32 mouse cellular contexts compared by ENCODE assay signal in the genomic region with DNA sequence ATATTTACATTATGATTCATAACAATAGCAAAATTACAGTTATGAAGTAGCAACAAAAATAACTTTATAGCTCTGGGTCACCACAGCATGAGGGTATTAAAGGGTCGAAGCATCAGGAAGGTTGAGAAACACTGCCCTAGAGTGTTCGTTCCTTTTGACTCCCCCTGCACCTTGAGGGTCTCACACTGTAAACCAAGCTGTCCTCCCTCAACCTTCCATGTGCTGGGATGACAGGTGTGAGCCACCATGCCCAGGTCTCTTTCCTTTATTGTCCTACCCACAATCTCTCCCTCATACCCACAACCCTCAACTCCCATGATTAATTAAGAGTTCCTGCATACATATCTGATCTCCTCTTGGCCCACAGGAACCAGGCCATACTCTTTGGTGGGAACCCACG. TPM values are rescaled to one million over a fixed set of nuclear protein-coding genes. Genes with fewer than 3 reads are reported as not detected.
"Had no signal": no experiment of that assay in that cellular context is flagged by ENCODE, and none has a peak within 500 bp of the region (broad histone marks: within the 10 kb centered on the region; RNA-seq: fewer than 3 reads in every experiment).

No protein-coding gene starts in this region.

- H3K4me1 ChIP-seq: heart, embryonic 10.5 days; heart, embryonic 12.5 days; heart, embryonic 13.5 days; heart, embryonic 15.5 days; intestine, embryonic 15.5 days had no signal

- H3K27ac ChIP-seq: heart, adult 2 months; heart, embryonic 10.5 days; heart, embryonic 13.5 days; heart, embryonic 15.5 days; hindbrain, embryonic 10.5 days; hindbrain, embryonic 12.5 days; hindbrain, embryonic 13.5 days; hindbrain, embryonic 14.5 days; hindbrain, embryonic 15.5 days; hindbrain, postnatal 0 days; intestine, embryonic 15.5 days; kidney, postnatal 0 days; layer of hippocampus, adult 2 months; left cerebral cortex, adult 2 months had no signal

- H3K9me3 ChIP-seq: heart, embryonic 10.5 days; heart, embryonic 12.5 days; heart, embryonic 13.5 days; heart, embryonic 15.5 days; hindbrain, embryonic 10.5 days; hindbrain, embryonic 12.5 days; hindbrain, embryonic 13.5 days; hindbrain, embryonic 15.5 days; intestine, embryonic 15.5 days had no signal

- H3K4me2 ChIP-seq: heart, embryonic 11.5 days; heart, embryonic 12.5 days; heart, embryonic 13.5 days; heart, embryonic 15.5 days; hindbrain, embryonic 12.5 days; hindbrain, embryonic 13.5 days; hindbrain, embryonic 14.5 days; hindbrain, embryonic 15.5 days; intestine, embryonic 15.5 days had no signal

- DNase-seq: heart, adult 2 months; heart, postnatal 10 days; heart, postnatal 14 days; heart, postnatal 36 days; heart, postnatal 4 days; kidney, adult 11 months; kidney, adult 18-20 months; kidney, adult 2 months; kidney, adult 8-10 months; kidney, postnatal 10 days; kidney, postnatal 14 days; kidney, postnatal 4 days; layer of hippocampus, adult 9-11 months; layer of hippocampus, postnatal 36 days had no signal

- H3K9ac ChIP-seq: heart, embryonic 12.5 days; heart, embryonic 13.5 days; heart, embryonic 15.5 days; hindbrain, embryonic 12.5 days; hindbrain, embryonic 13.5 days; hindbrain, embryonic 14.5 days; hindbrain, embryonic 15.5 days; intestine, embryonic 15.5 days had no signal

- ATAC-seq: hindbrain, postnatal 0 days; inflammation-experienced regulatory T-cells, adult 6 months; intestine, embryonic 15.5 days; intestine, embryonic 16.5 days; intestine, postnatal 0 days had no signal

- H3K27me3 ChIP-seq: heart, embryonic 12.5 days; heart, embryonic 13.5 days; heart, embryonic 15.5 days; hindbrain, embryonic 12.5 days; hindbrain, embryonic 13.5 days; hindbrain, embryonic 15.5 days; intestine, embryonic 15.5 days had no signal

- H3K4me3 ChIP-seq: heart, adult 2 months; heart, embryonic 10.5 days; heart, embryonic 12.5 days; heart, embryonic 13.5 days; heart, embryonic 15.5 days; hindbrain, embryonic 10.5 days; hindbrain, embryonic 12.5 days; hindbrain, embryonic 13.5 days; hindbrain, embryonic 15.5 days; intestine, embryonic 15.5 days; layer of hippocampus, adult 2 months; left cerebral cortex, adult 2 months had no signal

- H3K36me3 ChIP-seq: heart, embryonic 12.5 days; heart, embryonic 15.5 days; hindbrain, embryonic 15.5 days; intestine, embryonic 15.5 days had no signal

RNA-seq across cellular contexts. Expression of gene Dnaic2, which starts 15.8 kb away (rescaled TPM):
- polyA plus RNA-seq: inflammation-experienced regulatory T-cells, adult 6 months had no signal
